Mouse (Mus musculus) heart, adult 2 months (tissue): ENCODE measurements around the gene Fev.

Experiments
- CTCF ChIP-seq: fragments of 200-600 bp; IDR thresholded peaks from 2 replicates; pipeline ENCODE4 v1.8.1; 2022; ENCODE audit warnings: antibody characterized with exemption, mild to moderate bottlenecking, moderate library complexity
- EP300 ChIP-seq: fragments of 200-500 bp; IDR thresholded peaks from 2 replicates; pipeline ENCODE4 v1.6.1; 2011; ENCODE audit warnings: low read depth, low read length, control low read depth; ENCODE audit not compliant: insufficient read depth
- POLR2A ChIP-seq: fragments of 200-500 bp; IDR thresholded peaks from 2 replicates; pipeline ENCODE4 v1.6.1; 2011; ENCODE audit warnings: mild to moderate bottlenecking, low read depth, low read length, control low read depth; ENCODE audit not compliant: insufficient read depth

GRCm38 (mm10) chr1:74856439-74856720 lies 28.8 kb downstream of the Fev start:
- TF ChIP-seq CTCF (no peak), POLR2A (no peak), EP300 (no peak)
